Mouse (Mus musculus): ENCODE data around the gene Kdm7a. TPM values are rescaled to one million over a fixed set of nuclear protein-coding genes. Genes with fewer than 3 reads are reported as not detected.

Kdm7a gene
- polyA plus RNA-seq, 1 experiment: 3.7 TPM

- DNase-seq: no peak
These were observed 36.3 kb upstream of the Kdm7a start for GRCm38 (mm10) chr6:39242718-39243471.

DNA sequence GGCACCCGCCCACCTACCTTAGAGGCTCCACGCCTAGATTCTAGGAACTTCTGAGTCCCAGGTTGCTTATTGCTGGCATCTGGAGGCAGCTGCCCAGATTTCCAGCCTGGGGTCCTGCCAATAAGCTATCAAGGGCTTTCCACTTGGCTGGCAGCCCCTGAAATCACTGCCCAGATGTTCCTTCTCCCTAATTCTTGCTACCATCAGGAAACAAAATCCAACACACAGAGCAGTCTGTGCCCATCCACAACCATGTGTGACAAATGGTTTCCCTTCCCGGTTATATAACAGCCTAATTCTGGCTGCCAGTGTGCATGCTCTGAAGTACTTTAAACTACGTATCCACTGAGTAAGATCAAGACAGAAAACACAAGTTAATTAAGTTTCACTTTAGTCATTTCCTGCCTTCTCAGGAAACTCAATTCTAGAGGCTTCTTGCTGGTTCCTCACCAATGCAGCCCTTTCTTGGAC lies 34.9 kb upstream of the Kdm7a start:
- H3K27ac ChIP-seq (ENCODE audit: control insufficient read depth, insufficient read depth, low read length): peak overlapping the region; percentile 6; the same call in 1 of the 2 replicates

More at GRCm38 (mm10) chr6:39242718-39243471, 36.3 kb upstream of the Kdm7a start:
- Histone ChIP-seq H3K27ac (ENCODE audit: control insufficient read depth, insufficient read depth, low read length) (no peak overlapping the region), H3K36me3 (ENCODE audit: control insufficient read depth, insufficient read depth, low read length) (no peaks in the 10 kb centered on the region), H3K27me3 (ENCODE audit: control insufficient read depth, insufficient read depth, low read length) (no peaks in the 10 kb centered on the region), H3K4me1 (replicated peaks; ENCODE audit: control insufficient read depth, insufficient read depth, low read length) (peaks cover 3% of the 10 kb centered on the region; the same call in 1 of the 2 replicates), H3K4me3 (ENCODE audit: control insufficient read depth, insufficient read depth, low read length) (no peak overlapping the region)
- 85% methylated on average over 8 of the region's 8 CpGs for WGBS
- TF ChIP-seq CTCF (IDR thresholded peaks at IDR 0.05; ENCODE audit: borderline replicate concordance, control insufficient read depth, extremely low read depth, insufficient read depth, low read length, poor library complexity) (no peak), POLR2A (IDR thresholded peaks at IDR 0.05; ENCODE audit: control insufficient read depth, extremely low read depth, insufficient read depth, low read length, poor library complexity) (no peak)

DNA sequence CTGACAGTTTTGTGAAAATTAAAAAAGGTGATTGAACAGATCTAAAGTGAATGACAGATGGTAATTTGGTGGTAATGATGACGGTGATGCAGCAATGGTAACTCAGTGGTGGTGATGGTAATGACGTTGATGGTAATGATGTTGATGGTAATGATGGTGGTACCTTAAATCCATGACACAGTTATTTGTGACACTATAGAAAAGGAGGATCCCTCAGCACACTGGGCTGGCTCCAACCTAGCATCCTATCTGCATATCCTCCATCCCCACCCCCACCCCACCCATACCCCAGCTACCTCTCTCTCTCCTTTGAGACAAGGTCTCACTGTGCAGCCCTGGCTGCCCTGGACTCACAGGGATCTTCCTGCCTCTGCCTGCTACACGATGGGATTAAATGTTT lies 34.4 kb upstream of the Kdm7a start:
- peaks cover 3% of the 10 kb centered on the region; the same call in 1 of the 2 replicates for H3K4me1 ChIP-seq (replicated peaks; ENCODE audit: control insufficient read depth, insufficient read depth, low read length)
- H3K36me3 ChIP-seq (ENCODE audit: control insufficient read depth, insufficient read depth, low read length): no peaks in the 10 kb centered on the region
- no peak overlapping the region for H3K4me3 ChIP-seq (ENCODE audit: control insufficient read depth, insufficient read depth, low read length)
- H3K27me3 ChIP-seq (ENCODE audit: control insufficient read depth, insufficient read depth, low read length): no peaks in the 10 kb centered on the region
- no peak for TF ChIP-seq POLR2A (IDR thresholded peaks at IDR 0.05; ENCODE audit: control insufficient read depth, extremely low read depth, insufficient read depth, low read length, poor library complexity)
- TF ChIP-seq CTCF (IDR thresholded peaks at IDR 0.05; ENCODE audit: borderline replicate concordance, control insufficient read depth, extremely low read depth, insufficient read depth, low read length, poor library complexity): no peak
- WGBS: 87% methylated on average over 3 of the region's 3 CpGs
- no peak overlapping the region for H3K27ac ChIP-seq (ENCODE audit: control insufficient read depth, insufficient read depth, low read length)
- DNase-seq: no peak

More for the DNA sequence above, 34.9 kb upstream of the Kdm7a start:
- no peak overlapping the region for H3K4me3 ChIP-seq (ENCODE audit: control insufficient read depth, insufficient read depth, low read length)
- TF ChIP-seq CTCF (IDR thresholded peaks at IDR 0.05; ENCODE audit: borderline replicate concordance, control insufficient read depth, extremely low read depth, insufficient read depth, low read length, poor library complexity): no peak
- TF ChIP-seq POLR2A (IDR thresholded peaks at IDR 0.05; ENCODE audit: control insufficient read depth, extremely low read depth, insufficient read depth, low read length, poor library complexity): no peak
- no peaks in the 10 kb centered on the region for H3K36me3 ChIP-seq (ENCODE audit: control insufficient read depth, insufficient read depth, low read length)
- no peaks in the 10 kb centered on the region for H3K27me3 ChIP-seq (ENCODE audit: control insufficient read depth, insufficient read depth, low read length)
- WGBS: 53% methylated on average over 4 of the region's 4 CpGs
- no peak for DNase-seq
- peaks cover 3% of the 10 kb centered on the region; the same call in 1 of the 2 replicates for H3K4me1 ChIP-seq (replicated peaks; ENCODE audit: control insufficient read depth, insufficient read depth, low read length)

- peaks cover 3% of the 10 kb centered on the region; the same call in 1 of the 2 replicates for H3K4me1 ChIP-seq (replicated peaks; ENCODE audit: control insufficient read depth, insufficient read depth, low read length)
- no peaks in the 10 kb centered on the region for H3K36me3 ChIP-seq (ENCODE audit: control insufficient read depth, insufficient read depth, low read length)
- H3K27ac ChIP-seq (ENCODE audit: control insufficient read depth, insufficient read depth, low read length): no peak overlapping the region
- H3K27me3 ChIP-seq (ENCODE audit: control insufficient read depth, insufficient read depth, low read length): no peaks in the 10 kb centered on the region
- WGBS: 86% methylated on average over 3 of the region's 3 CpGs
- DNase-seq: no peak
- no peak overlapping the region for H3K4me3 ChIP-seq (ENCODE audit: control insufficient read depth, insufficient read depth, low read length)
- TF ChIP-seq POLR2A (IDR thresholded peaks at IDR 0.05; ENCODE audit: control insufficient read depth, extremely low read depth, insufficient read depth, low read length, poor library complexity) (no peak), CTCF (IDR thresholded peaks at IDR 0.05; ENCODE audit: borderline replicate concordance, control insufficient read depth, extremely low read depth, insufficient read depth, low read length, poor library complexity) (no peak)
These were observed 31.3 kb upstream of the Kdm7a start for GRCm38 (mm10) chr6:39237887-39238286.

DNA sequence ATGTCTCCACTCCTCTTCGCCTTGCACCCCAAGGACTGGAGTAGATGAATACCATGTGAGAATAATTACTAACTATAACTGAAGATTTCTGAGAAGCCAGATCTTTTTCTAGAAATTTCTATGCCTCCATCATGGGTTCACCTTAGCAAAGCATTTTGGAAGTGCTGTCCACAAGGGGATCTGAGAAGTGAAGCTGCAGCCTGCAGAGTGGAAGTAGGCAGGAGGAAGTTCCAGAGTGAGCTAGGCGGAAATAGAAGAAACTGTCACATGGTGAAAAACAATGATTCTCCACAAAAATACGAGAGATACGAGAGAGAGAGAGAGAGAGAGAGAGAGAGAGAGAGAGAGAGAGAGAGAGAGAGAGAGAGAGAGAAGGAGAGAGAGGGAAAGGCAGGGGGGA lies 26.0 kb upstream of the Kdm7a start:
- no peaks in the 10 kb centered on the region for H3K27me3 ChIP-seq (ENCODE audit: control insufficient read depth, insufficient read depth, low read length)
- WGBS: 61% methylated on average over 4 of the region's 4 CpGs
- no peak overlapping the region for H3K27ac ChIP-seq (ENCODE audit: control insufficient read depth, insufficient read depth, low read length)
- H3K36me3 ChIP-seq (ENCODE audit: control insufficient read depth, insufficient read depth, low read length): no peaks in the 10 kb centered on the region
- DNase-seq: no peak
- TF ChIP-seq CTCF (IDR thresholded peaks at IDR 0.05; ENCODE audit: borderline replicate concordance, control insufficient read depth, extremely low read depth, insufficient read depth, low read length, poor library complexity): no peak
- no peak for TF ChIP-seq POLR2A (IDR thresholded peaks at IDR 0.05; ENCODE audit: control insufficient read depth, extremely low read depth, insufficient read depth, low read length, poor library complexity)
- H3K4me3 ChIP-seq (ENCODE audit: control insufficient read depth, insufficient read depth, low read length): no peak overlapping the region
- H3K4me1 ChIP-seq (replicated peaks; ENCODE audit: control insufficient read depth, insufficient read depth, low read length): no peaks in the 10 kb centered on the region

GRCm38 (mm10) chr6:39230664-39231063 lies 24.1 kb upstream of the Kdm7a start:
- Histone ChIP-seq H3K27ac (ENCODE audit: control insufficient read depth, insufficient read depth, low read length) (peak overlapping the region; percentile 53; the same call in 1 of the 2 replicates), H3K27me3 (ENCODE audit: control insufficient read depth, insufficient read depth, low read length) (no peaks in the 10 kb centered on the region), H3K36me3 (ENCODE audit: control insufficient read depth, insufficient read depth, low read length) (no peaks in the 10 kb centered on the region), H3K4me1 (replicated peaks; ENCODE audit: control insufficient read depth, insufficient read depth, low read length) (peaks cover 5% of the 10 kb centered on the region; the same call in 1 of the 2 replicates), H3K4me3 (ENCODE audit: control insufficient read depth, insufficient read depth, low read length) (no peak overlapping the region)
- WGBS: 55% methylated on average over 8 of the region's 8 CpGs
- TF ChIP-seq POLR2A (IDR thresholded peaks at IDR 0.05; ENCODE audit: control insufficient read depth, extremely low read depth, insufficient read depth, low read length, poor library complexity) (no peak), CTCF (IDR thresholded peaks at IDR 0.05; ENCODE audit: borderline replicate concordance, control insufficient read depth, extremely low read depth, insufficient read depth, low read length, poor library complexity) (no peak)
- DNase-seq: no peak
